Mouse (Mus musculus) cerebellum, postnatal 4 days (tissue): ENCODE measurements around the gene Slc44a4.
"Not testable (repeated sequence)": the region's sequence is repeated elsewhere in the genome, so short reads cannot be mapped to it uniquely, and the experiment has no call there.

Source experiments
- DNase-seq, 2 experiments: peaks; one replicate each; pipeline ENCODE4 v3.0.0; 2022; ENCODE audit warnings: low spot score in 2 of 2, mixed read lengths in 1 of 2

Gene Slc44a4

GRCm38 (mm10) chr17:34960702-34961493 lies 46.6 kb downstream of the Slc44a4 start:
- no peak for DNase-seq

GRCm38 (mm10) chr17:34962125-34962524 lies 47.9 kb downstream of the Slc44a4 start:
- no peak for DNase-seq

- DNase-seq: no peak
Observed at GRCm38 (mm10) chr17:34962841-34963240, 48.6 kb downstream of the Slc44a4 start.

- no peak for DNase-seq
Observed at GRCm38 (mm10) chr17:34964640-34965049, 50.4 kb downstream of the Slc44a4 start.

GRCm38 (mm10) chr17:34965627-34966026 lies 51.4 kb downstream of the Slc44a4 start:
- no peak for DNase-seq

- not testable (repeated sequence) for DNase-seq
Observed at GRCm38 (mm10) chr17:34969822-34970221, 55.6 kb downstream of the Slc44a4 start, which contains the start of gene Gm20481. TSS of gene Gm20481 (plus strand) at chr17:34969912.

- DNase-seq: not testable (repeated sequence)
Observed at GRCm38 (mm10) chr17:34970850-34971249, 56.6 kb downstream of the Slc44a4 start.

GRCm38 (mm10) chr17:34971694-34972068 lies 57.4 kb downstream of the Slc44a4 start:
- DNase-seq: not testable (repeated sequence)

- DNase-seq: peak; percentile 39 to 56
Observed at GRCm38 (mm10) chr17:34972069-34972749, 57.9 kb downstream of the Slc44a4 start, which contains the start of the genes Hspa1a and Hspa1l. TSS of gene Hspa1a (minus strand) at chr17:34972156. TSS of gene Hspa1l (plus strand) at chr17:34972703.

- no peak for DNase-seq
Observed at GRCm38 (mm10) chr17:34975581-34976492, 61.6 kb downstream of the Slc44a4 start.

GRCm38 (mm10) chr17:34977000-34977399 lies 62.7 kb downstream of the Slc44a4 start:
- no peak for DNase-seq

- DNase-seq: no peak
Observed at GRCm38 (mm10) chr17:34978239-34978638, 64.0 kb downstream of the Slc44a4 start.

GRCm38 (mm10) chr17:34979631-34980030 lies 65.4 kb downstream of the Slc44a4 start:
- no peak for DNase-seq
